Mouse (Mus musculus): ENCODE results near the gene Samd10. TPM values are rescaled to one million over a fixed set of nuclear protein-coding genes. Genes with fewer than 3 reads are reported as not detected.

Samd10 gene
- polyA plus RNA-seq, 1 experiment from 2014 or later, result 18.8 TPM

DNA sequence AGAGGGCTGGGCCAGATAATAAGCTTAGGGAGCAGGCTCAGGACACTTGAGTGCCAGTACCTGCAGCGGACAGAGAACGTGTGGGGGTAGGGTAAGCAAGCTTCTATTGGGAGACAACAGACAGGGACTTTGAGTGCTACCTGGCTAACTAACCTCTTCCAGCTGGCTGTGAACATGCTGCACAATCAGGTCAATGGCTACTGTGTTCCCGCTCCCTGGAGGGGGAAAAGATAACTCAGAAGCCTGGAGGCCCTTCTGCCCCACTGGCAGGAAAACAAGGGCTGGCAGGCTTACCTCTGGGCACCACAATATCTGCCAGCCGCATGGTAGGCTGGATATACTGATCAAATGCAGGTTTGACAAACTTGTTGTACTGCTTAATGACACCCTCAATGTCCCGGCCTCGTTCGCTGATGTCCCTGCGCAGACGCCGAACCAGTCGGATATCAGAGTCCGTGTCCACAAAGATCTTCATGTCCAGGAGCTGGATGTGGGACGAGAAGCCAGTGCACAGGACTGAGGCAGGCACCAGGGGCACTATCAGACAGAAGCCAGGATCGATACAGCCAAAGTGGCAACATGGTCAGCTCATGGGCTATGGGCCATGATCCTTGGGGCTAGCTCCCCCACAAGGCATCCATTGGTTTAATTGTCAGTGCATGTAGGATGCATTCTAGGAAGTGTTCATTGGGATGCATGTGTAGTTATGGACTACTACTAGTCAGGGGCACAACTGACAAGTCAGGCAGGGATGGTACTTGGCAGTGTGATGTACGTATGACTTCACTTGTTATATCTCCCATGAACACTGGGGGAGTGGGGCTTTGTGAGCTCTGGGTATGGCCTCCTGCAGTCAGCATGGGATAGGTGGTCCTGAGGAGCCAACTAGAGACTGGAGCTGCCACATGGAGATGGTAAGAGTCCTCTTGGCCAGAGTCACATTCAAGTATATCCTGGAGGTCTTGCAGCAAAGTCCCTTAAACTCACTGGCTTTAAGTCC lies 25.8 kb downstream of the Samd10 start:
- peaks cover 43% of the 10 kb centered on the region for H3K36me3 ChIP-seq (ENCODE audit: control insufficient read depth, insufficient read depth)
- no peak overlapping the region for H3K4me3 ChIP-seq (ENCODE audit: low read depth, low read length)
- no peak overlapping the region for H3K27ac ChIP-seq (ENCODE audit: low read depth, low read length)
- TF ChIP-seq CTCF (IDR thresholded peaks at IDR 0.05; ENCODE audit: low read depth), result no peak
- no peak overlapping the region for H3K4me2 ChIP-seq (replicated peaks; ENCODE audit: low read depth)
- no peaks in the 10 kb centered on the region for H3K27me3 ChIP-seq (replicated peaks; ENCODE audit: control insufficient read depth, insufficient read depth, low read length)
- no peaks in the 10 kb centered on the region for H3K9me3 ChIP-seq (ENCODE audit: control insufficient read depth)
- 94% methylated on average over 15 of the region's 15 CpGs for WGBS
- H3K4me1 ChIP-seq (replicated peaks; ENCODE audit: control insufficient read depth, insufficient read depth, low read length), result no peaks in the 10 kb centered on the region
- H3K9ac ChIP-seq (ENCODE audit: low read depth, low read length), result no peak overlapping the region
- ATAC-seq, result no peak

DNA sequence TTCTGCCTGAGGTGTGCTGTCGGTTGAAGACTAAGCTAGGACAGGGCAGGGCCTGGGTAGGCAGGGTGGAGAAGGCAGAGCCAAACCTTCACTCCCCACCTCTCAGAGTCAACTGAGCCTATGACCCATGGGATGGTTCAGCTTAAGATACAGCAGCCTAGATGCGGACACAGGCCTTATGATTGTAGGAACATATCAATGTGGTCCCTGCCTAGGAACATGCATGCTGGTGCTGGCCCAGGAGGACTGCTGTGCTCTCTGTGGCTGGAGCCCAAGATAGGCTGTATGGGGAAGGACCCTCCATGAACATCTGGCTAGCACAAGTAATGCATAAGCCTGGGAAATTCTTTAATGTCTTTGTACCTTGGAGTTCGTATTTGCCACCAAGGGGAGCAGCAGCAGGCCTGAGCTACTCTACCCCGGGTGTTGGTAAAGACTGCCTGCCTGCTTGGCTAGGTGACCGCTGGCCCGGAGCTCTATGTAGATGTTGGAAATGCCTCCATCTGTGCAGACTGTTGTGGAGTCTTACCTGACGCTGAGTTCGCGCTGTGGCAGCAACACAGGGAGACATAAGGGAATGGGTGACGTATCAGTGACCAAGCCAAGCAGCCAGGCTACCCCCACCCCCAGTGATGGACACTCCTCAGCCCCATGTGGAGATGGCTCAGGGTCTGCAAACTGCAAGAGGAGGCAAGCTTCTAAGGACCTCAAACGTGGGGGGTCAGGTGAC lies 26.9 kb downstream of the Samd10 start:
- Histone ChIP-seq H3K4me1 (replicated peaks; ENCODE audit: control insufficient read depth, insufficient read depth, low read length) (no peaks in the 10 kb centered on the region), H3K4me2 (replicated peaks; ENCODE audit: low read depth) (no peak overlapping the region), H3K9me3 (ENCODE audit: control insufficient read depth) (no peaks in the 10 kb centered on the region), H3K9ac (ENCODE audit: low read depth, low read length) (no peak overlapping the region), H3K4me3 (ENCODE audit: low read depth, low read length) (no peak overlapping the region), H3K27ac (ENCODE audit: low read depth, low read length) (no peak overlapping the region), H3K36me3 (ENCODE audit: control insufficient read depth, insufficient read depth) (peaks cover 43% of the 10 kb centered on the region), H3K27me3 (replicated peaks; ENCODE audit: control insufficient read depth, insufficient read depth, low read length) (no peaks in the 10 kb centered on the region)
- 93% methylated on average over 11 of the region's 11 CpGs for WGBS
- ATAC-seq, result no peak
- no peak for TF ChIP-seq CTCF (IDR thresholded peaks at IDR 0.05; ENCODE audit: low read depth)

DNA sequence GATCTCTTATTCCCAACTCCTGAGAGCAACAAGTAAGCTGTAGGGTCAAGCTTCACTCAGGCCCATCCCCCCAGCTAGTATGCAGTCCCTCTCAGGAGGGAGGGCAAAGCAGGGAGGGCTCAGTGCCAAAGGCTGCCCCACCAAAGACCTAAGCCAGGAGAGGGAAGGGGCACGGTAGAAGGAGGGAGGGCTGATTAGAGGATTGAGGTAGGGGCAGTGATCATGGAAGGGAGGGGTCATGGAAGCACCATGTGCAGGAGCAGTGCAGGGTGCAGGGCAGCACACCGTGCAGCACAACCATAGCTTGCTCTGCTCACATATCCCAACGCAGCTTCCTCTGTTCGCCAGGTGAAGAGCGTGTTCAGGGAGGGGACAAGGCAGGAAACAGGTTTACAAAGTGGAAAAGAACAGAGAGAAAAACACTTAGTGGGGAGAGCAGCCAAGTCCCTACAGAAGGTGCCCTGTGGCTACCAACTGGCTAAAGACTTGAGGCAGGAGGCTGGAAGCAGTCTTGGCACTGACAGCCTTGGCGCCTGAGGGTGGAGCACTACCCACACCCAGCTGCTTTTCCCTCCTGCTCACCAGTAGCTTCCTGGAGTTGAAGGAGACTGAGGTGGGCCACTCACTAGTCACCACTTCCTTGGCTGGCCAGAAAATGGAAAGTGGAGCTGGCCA lies 28.0 kb downstream of the Samd10 start:
- Histone ChIP-seq H3K4me3 (ENCODE audit: low read depth, low read length) (no peak overlapping the region), H3K36me3 (ENCODE audit: control insufficient read depth, insufficient read depth) (peaks cover 43% of the 10 kb centered on the region), H3K9me3 (ENCODE audit: control insufficient read depth) (no peaks in the 10 kb centered on the region), H3K4me2 (replicated peaks; ENCODE audit: low read depth) (no peak overlapping the region), H3K9ac (ENCODE audit: low read depth, low read length) (no peak overlapping the region), H3K27ac (ENCODE audit: low read depth, low read length) (no peak overlapping the region), H3K27me3 (replicated peaks; ENCODE audit: control insufficient read depth, insufficient read depth, low read length) (no peaks in the 10 kb centered on the region), H3K4me1 (replicated peaks; ENCODE audit: control insufficient read depth, insufficient read depth, low read length) (no peaks in the 10 kb centered on the region)
- no peak for ATAC-seq
- no peak for TF ChIP-seq CTCF (IDR thresholded peaks at IDR 0.05; ENCODE audit: low read depth)
- WGBS, result 73% methylated on average over 6 of the region's 6 CpGs

DNA sequence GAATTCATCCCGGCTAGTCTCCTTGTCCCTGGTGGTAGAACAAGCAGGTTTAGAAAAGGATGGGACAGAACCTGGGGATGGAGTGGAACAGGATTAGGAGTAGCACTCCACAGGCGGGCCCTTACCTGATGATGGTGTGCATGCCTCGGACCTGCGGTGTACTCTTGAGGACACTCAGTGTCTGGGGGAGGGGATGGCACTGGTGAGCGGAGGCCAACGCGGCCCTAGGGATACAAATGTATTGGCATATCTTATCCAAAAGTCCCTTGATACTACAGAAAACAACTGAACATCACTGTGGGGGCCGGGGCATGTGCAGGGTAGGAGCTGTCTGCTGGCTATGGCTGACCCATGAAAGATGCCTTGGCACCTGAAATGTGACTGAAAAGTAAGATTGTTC lies 28.6 kb downstream of the Samd10 start:
- H3K9me3 ChIP-seq (ENCODE audit: control insufficient read depth), result no peaks in the 10 kb centered on the region
- no peak overlapping the region for H3K27ac ChIP-seq (ENCODE audit: low read depth, low read length)
- no peak for TF ChIP-seq CTCF (IDR thresholded peaks at IDR 0.05; ENCODE audit: low read depth)
- H3K27me3 ChIP-seq (replicated peaks; ENCODE audit: control insufficient read depth, insufficient read depth, low read length), result no peaks in the 10 kb centered on the region
- ATAC-seq, result no peak
- H3K4me3 ChIP-seq (ENCODE audit: low read depth, low read length), result no peak overlapping the region
- H3K36me3 ChIP-seq (ENCODE audit: control insufficient read depth, insufficient read depth), result peaks cover 43% of the 10 kb centered on the region
- H3K4me1 ChIP-seq (replicated peaks; ENCODE audit: control insufficient read depth, insufficient read depth, low read length), result no peaks in the 10 kb centered on the region
- 91% methylated on average over 8 of the region's 8 CpGs for WGBS
- no peak overlapping the region for H3K4me2 ChIP-seq (replicated peaks; ENCODE audit: low read depth)
- H3K9ac ChIP-seq (ENCODE audit: low read depth, low read length), result no peak overlapping the region

DNA sequence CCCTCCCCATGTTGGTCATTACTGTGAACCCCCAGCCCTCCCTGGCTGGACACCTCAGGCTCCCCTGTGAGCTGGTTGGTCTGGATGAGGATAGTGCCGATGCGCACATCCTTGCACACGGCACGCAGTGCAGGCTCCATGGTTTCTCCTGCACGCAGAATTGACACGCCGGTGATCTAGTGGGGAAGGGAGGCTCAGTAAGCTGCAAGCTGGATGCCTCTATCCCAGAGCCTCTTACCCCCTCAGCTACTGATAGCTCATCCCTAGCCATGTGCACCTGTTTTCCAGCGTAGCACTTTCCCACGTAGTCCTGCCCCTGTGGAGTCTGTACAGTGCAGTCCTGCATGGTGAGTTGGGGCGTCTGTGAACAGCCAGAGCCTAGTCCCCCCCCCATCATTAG lies 29.2 kb downstream of the Samd10 start:
- H3K4me2 ChIP-seq (replicated peaks; ENCODE audit: low read depth), result no peak overlapping the region
- no peak overlapping the region for H3K27ac ChIP-seq (ENCODE audit: low read depth, low read length)
- H3K9ac ChIP-seq (ENCODE audit: low read depth, low read length), result no peak overlapping the region
- no peak for TF ChIP-seq CTCF (IDR thresholded peaks at IDR 0.05; ENCODE audit: low read depth)
- no peaks in the 10 kb centered on the region for H3K27me3 ChIP-seq (replicated peaks; ENCODE audit: control insufficient read depth, insufficient read depth, low read length)
- H3K4me3 ChIP-seq (ENCODE audit: low read depth, low read length), result no peak overlapping the region
- peaks cover 42% of the 10 kb centered on the region for H3K36me3 ChIP-seq (ENCODE audit: control insufficient read depth, insufficient read depth)
- no peaks in the 10 kb centered on the region for H3K4me1 ChIP-seq (replicated peaks; ENCODE audit: control insufficient read depth, insufficient read depth, low read length)
- WGBS, result 96% methylated on average over 10 of the region's 10 CpGs
- no peaks in the 10 kb centered on the region for H3K9me3 ChIP-seq (ENCODE audit: control insufficient read depth)
- ATAC-seq, result no peak
